Mouse (Mus musculus) heart, embryonic 12.5 days (tissue): ENCODE results near the gene Lrrc29. TPM values are rescaled to one million over a fixed set of nuclear protein-coding genes. Genes with fewer than 3 reads are reported as not detected.
A peak's percentile ranks its signal among the peaks of the same experiment; 100 is the strongest.

Experiments
- ATAC-seq: fragments of 200-750 bp; cut with Nextera tagmentation; 2 replicates; pipeline ENCODE4 v1.8.0; 2017; ENCODE audit warnings: moderate TSS enrichment, moderate library complexity; ENCODE audit not compliant: insufficient number of reproducible peaks, low FRiP score
- H3K27ac ChIP-seq: fragments of 300-500 bp; sonication (generic); 2 replicates; pipeline ENCODE4 v1.5.1; 2016; ENCODE audit warnings: mild to moderate bottlenecking, moderate library complexity; ENCODE audit not compliant: poor library complexity, severe bottlenecking
- H3K27me3 ChIP-seq: fragments of 300-500 bp; sonication (generic); replicated peaks from 2 replicates; pipeline ENCODE4 v1.6.1; 2016; ENCODE audit warnings: mild to moderate bottlenecking, moderate library complexity
- H3K36me3 ChIP-seq: fragments of 300-500 bp; sonication (generic); 2 replicates; pipeline ENCODE4 v1.6.1; 2016; ENCODE audit warnings: mild to moderate bottlenecking, moderate library complexity
- H3K4me1 ChIP-seq: fragments of 300-500 bp; sonication (generic); replicated peaks from 2 replicates; pipeline ENCODE4 v1.6.1; 2016; ENCODE audit warnings: mild to moderate bottlenecking
- H3K4me2 ChIP-seq: fragments of 300-500 bp; sonication (generic); 2 replicates; pipeline ENCODE4 v1.6.1; 2016; ENCODE audit warnings: mild to moderate bottlenecking, moderate library complexity
- H3K4me3 ChIP-seq: fragments of 300-500 bp; sonication (generic); 2 replicates; pipeline ENCODE4 v1.5.1; 2016; ENCODE audit warnings: mild to moderate bottlenecking
- H3K9ac ChIP-seq: fragments of 300-500 bp; sonication (generic); 2 replicates; pipeline ENCODE4 v1.6.1; 2016; ENCODE audit warnings: mild to moderate bottlenecking, moderate library complexity
- H3K9me3 ChIP-seq: fragments of 300-500 bp; sonication (generic); replicated peaks from 2 replicates; pipeline ENCODE4 v1.6.1; 2016; ENCODE audit warnings: mild to moderate bottlenecking, moderate library complexity
- WGBS: fragments of 180-500 bp; shearing (Covaris S2); methylation state at CpG from one replicate; pipeline ENCODE4 v1.1.7; 2016; 5-methylcytosine and 5-hydroxymethylcytosine counted together
- polyA plus RNA-seq: library from polyadenylated mRNA; unstranded; fragments of >200 nt; fragmentation: Nextera tagmentation; extraction: Ambion mirVana; gene quantifications from 2 replicates; pipeline ENCODE4 v1.2.1, GENCODE M21; 2016

Lrrc29 gene
- polyA plus RNA-seq, 1 experiment from 2014 or later: 1.3 TPM

DNA sequence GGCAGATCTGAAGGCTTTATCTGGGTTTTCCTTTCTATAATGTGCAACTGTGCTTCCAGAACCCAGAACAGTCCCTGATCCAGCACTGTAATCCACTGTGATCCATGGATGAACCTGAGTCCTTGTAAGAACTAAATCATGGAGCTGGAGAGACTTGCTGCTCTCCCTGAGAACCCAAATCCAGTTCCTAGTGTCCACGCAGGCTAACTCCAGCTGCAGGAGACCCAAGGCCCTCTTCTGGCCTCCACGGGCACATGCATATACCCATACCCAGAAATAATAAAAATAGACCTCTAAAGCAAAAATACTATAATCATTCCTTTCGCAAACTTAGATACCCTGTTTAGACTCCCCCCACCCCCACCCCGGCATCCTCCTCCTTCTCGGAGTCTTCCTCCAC, 37.8 kb downstream of the Lrrc29 start:
- Histone ChIP-seq H3K4me2 (no peak overlapping the region), H3K4me1 (peaks cover 20% of the 10 kb centered on the region), H3K27ac (no peak overlapping the region), H3K9me3 (no peaks in the 10 kb centered on the region), H3K4me3 (no peak overlapping the region), H3K9ac (no peak overlapping the region), H3K36me3 (peaks cover 6% of the 10 kb centered on the region; the same call in 1 of the 2 replicates), H3K27me3 (peaks cover 33% of the 10 kb centered on the region)
- no peak for ATAC-seq
- 88% methylated on average over 5 of the region's 5 CpGs for WGBS

DNA sequence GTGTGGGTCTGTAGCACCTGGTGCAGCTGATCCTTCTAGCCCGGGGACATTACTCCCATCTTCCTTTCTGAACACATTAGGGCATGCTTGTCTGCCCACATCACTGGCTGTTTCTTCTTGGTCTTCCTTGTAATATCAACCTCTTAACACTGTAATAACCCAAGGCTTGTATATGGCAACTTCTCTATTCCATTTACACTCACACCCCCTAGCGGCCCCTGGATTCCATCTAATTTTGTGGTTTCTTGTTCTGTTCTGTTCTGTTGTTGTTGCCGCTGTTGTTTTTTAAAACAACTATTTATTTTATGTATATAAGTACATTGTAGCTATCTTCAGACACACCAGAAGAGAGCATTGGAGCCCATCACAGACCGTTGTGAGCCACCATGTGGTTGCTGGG, 39.2 kb downstream of the Lrrc29 start:
- peaks cover 29% of the 10 kb centered on the region for H3K27me3 ChIP-seq
- H3K4me2 ChIP-seq: no peak overlapping the region
- WGBS: 81% methylated on average over 4 of the region's 4 CpGs
- peaks cover 8% of the 10 kb centered on the region; the same call in 1 of the 2 replicates for H3K36me3 ChIP-seq
- no peak for ATAC-seq
- H3K9me3 ChIP-seq: no peaks in the 10 kb centered on the region
- no peak overlapping the region for H3K4me3 ChIP-seq
- no peak overlapping the region for H3K9ac ChIP-seq
- no peak overlapping the region for H3K27ac ChIP-seq
- peaks cover 20% of the 10 kb centered on the region for H3K4me1 ChIP-seq

DNA sequence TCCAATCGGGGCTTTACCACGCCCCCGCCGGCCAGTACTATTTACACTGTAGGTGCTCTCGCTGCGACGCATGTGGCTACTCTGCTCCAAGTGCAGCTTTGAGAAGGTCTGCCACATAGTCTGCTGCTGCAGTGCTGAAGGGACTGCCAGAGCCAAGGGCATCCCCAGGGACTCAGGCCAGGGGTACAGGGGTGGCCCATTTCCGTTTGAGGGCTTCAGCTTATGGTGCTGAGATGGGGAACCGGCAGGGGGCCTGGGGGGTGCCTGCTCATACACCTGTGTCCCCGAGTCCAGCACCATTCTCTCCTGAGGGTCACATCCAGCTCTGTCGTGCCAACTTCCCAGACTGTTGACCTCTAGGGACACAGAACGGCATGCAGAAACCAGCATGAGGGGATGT, 40.6 kb downstream of the Lrrc29 start:
- Histone ChIP-seq H3K27me3 (peaks cover 33% of the 10 kb centered on the region), H3K4me3 (no peak overlapping the region), H3K9ac (no peak overlapping the region), H3K9me3 (no peaks in the 10 kb centered on the region), H3K27ac (no peak overlapping the region), H3K4me2 (no peak overlapping the region), H3K4me1 (peaks cover 16% of the 10 kb centered on the region), H3K36me3 (peaks cover 13% of the 10 kb centered on the region; the same call in 1 of the 2 replicates)
- WGBS: 48% methylated on average over 12 of the region's 12 CpGs
- ATAC-seq: no peak

DNA sequence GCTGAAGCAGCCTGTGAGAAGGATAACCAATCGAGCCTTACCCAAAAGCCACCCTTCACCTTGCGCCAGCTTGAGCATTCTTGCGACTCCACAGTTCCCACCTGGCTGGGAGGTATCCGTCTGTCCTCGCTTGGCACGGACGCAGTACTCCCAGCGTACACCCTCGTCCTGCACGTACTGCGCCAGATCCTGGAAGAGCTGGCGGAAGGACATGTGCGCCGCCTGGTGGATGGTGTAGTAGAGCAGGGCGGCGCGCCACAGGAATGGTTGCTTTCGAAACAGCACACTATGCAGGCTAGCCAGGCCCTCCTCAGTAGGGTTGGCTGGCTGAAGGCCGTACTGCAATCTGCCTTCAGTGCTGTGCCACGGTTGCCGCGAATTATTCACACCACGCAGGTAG, 43.0 kb downstream of the Lrrc29 start:
- Histone ChIP-seq H3K9ac (no peak overlapping the region), H3K4me3 (no peak overlapping the region), H3K9me3 (no peaks in the 10 kb centered on the region), H3K36me3 (peaks cover 13% of the 10 kb centered on the region; the same call in 1 of the 2 replicates), H3K27me3 (peaks cover 53% of the 10 kb centered on the region), H3K27ac (no peak overlapping the region), H3K4me2 (peak overlapping the region; percentile 4; the same call in 1 of the 2 replicates), H3K4me1 (peaks cover 14% of the 10 kb centered on the region)
- peak; percentile 54; the same call in 1 of the 2 replicates for ATAC-seq
- WGBS: 23% methylated on average over 23 of the region's 23 CpGs

DNA sequence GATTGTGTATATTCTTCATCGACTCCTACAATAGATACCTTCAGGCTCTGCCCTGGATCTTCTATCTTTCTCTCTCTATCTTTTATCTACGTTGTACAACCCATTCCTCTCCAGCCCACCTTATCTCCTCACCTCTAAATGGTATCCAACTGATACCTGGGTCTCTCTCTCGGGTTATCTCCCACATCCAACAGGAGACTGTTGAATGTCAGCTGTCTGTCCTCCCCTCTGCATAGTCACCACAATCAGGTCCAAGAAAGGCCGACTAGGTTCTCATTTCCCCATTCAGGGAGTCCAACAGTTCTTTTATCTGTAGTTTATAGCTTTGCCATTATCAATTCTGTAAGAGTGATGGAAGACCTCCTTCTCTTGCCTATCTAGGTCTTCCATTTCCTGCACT, 43.8 kb downstream of the Lrrc29 start:
- H3K36me3 ChIP-seq: peaks cover 13% of the 10 kb centered on the region; the same call in 1 of the 2 replicates
- WGBS: 59% methylated on average over 4 of the region's 4 CpGs
- no peak overlapping the region for H3K27ac ChIP-seq
- no peak overlapping the region for H3K4me3 ChIP-seq
- H3K9me3 ChIP-seq: no peaks in the 10 kb centered on the region
- H3K4me1 ChIP-seq: peaks cover 14% of the 10 kb centered on the region
- H3K27me3 ChIP-seq: peaks cover 61% of the 10 kb centered on the region
- H3K4me2 ChIP-seq: no peak overlapping the region
- H3K9ac ChIP-seq: no peak overlapping the region
- no peak for ATAC-seq

DNA sequence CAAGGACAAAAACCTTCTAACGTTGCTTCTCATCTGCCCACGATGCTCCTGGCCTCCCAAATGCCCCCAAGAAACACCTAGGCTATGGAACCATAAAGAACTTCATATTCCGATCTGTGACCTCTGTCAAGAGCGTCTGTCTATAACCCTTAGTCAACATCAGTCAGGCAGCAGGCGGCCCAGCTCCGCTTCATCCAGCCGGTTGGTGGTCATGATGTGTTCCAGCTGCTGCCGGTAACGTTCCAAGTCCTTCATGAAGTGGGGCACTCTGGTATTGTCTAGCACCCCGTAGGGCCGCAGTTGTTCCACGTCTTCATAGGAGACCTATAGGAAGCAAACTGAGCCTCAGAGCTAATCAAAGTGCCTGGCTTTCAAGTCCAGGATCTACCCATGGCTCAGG, 44.3 kb downstream of the Lrrc29 start:
- H3K9ac ChIP-seq: no peak overlapping the region
- peaks cover 14% of the 10 kb centered on the region for H3K4me1 ChIP-seq
- peaks cover 65% of the 10 kb centered on the region for H3K27me3 ChIP-seq
- WGBS: 82% methylated on average over 12 of the region's 12 CpGs
- H3K9me3 ChIP-seq: no peaks in the 10 kb centered on the region
- H3K27ac ChIP-seq: no peak overlapping the region
- no peak for ATAC-seq
- no peak overlapping the region for H3K4me2 ChIP-seq
- H3K4me3 ChIP-seq: no peak overlapping the region
- H3K36me3 ChIP-seq: peaks cover 13% of the 10 kb centered on the region; the same call in 1 of the 2 replicates

DNA sequence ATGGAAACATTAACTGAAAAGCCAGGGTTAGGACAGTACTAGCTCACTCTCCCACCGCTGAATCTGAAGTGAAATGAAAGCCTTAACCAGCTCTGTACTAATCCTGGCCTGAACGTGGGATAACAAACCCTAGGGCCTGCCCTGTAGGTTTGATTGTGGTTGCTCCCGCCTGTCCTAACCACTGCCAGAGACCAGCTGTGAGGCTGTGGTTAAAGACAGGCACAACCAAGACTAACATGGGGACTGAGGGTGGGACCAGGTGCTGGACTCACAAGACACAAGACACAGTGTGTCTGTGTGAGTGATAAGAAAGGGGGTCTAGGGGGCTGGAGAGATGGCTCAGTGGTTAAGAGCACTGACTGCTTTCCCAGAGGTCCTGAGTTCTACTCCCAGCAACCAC, 45.5 kb downstream of the Lrrc29 start:
- Histone ChIP-seq H3K4me1 (peaks cover 25% of the 10 kb centered on the region), H3K9me3 (no peaks in the 10 kb centered on the region), H3K27ac (no peak overlapping the region), H3K9ac (no peak overlapping the region), H3K27me3 (peaks cover 74% of the 10 kb centered on the region), H3K36me3 (peaks cover 13% of the 10 kb centered on the region; the same call in 1 of the 2 replicates), H3K4me3 (no peak overlapping the region), H3K4me2 (no peak overlapping the region)
- ATAC-seq: no peak
- 74% methylated on average over 3 of the region's 3 CpGs for whole genome bisulfite sequencing

DNA sequence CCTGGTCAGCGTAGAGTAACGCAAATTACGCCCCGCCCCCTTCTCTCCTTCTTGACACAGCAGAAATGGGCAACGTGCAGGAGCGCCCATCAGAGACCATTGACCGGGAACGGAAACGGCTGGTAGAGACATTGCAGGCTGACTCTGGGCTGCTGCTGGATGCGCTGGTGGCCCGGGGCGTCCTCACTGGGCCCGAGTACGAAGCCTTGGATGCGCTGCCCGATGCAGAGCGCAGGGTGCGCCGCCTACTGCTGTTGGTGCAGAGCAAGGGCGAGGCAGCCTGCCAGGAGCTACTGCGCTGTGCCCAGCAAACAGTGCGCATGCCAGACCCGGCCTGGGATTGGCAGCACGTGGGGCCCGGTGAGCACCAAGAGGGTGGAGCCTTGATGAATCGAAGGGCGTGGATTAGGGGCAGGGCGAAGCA, 47.2 kb downstream of the Lrrc29 start:
- no peak overlapping the region for H3K27ac ChIP-seq
- no peaks in the 10 kb centered on the region for H3K9me3 ChIP-seq
- peak overlapping the region; percentile 33 for H3K4me3 ChIP-seq
- H3K36me3 ChIP-seq: peaks cover 8% of the 10 kb centered on the region; the same call in 1 of the 2 replicates
- H3K9ac ChIP-seq: peak overlapping the region; percentile 42; the same call in 1 of the 2 replicates
- H3K4me1 ChIP-seq: peaks cover 29% of the 10 kb centered on the region
- peak; percentile 26 for ATAC-seq
- 3% methylated on average over 28 of the region's 28 CpGs for WGBS
- H3K4me2 ChIP-seq: peak overlapping the region; percentile 67
- H3K27me3 ChIP-seq: peaks cover 82% of the 10 kb centered on the region

DNA sequence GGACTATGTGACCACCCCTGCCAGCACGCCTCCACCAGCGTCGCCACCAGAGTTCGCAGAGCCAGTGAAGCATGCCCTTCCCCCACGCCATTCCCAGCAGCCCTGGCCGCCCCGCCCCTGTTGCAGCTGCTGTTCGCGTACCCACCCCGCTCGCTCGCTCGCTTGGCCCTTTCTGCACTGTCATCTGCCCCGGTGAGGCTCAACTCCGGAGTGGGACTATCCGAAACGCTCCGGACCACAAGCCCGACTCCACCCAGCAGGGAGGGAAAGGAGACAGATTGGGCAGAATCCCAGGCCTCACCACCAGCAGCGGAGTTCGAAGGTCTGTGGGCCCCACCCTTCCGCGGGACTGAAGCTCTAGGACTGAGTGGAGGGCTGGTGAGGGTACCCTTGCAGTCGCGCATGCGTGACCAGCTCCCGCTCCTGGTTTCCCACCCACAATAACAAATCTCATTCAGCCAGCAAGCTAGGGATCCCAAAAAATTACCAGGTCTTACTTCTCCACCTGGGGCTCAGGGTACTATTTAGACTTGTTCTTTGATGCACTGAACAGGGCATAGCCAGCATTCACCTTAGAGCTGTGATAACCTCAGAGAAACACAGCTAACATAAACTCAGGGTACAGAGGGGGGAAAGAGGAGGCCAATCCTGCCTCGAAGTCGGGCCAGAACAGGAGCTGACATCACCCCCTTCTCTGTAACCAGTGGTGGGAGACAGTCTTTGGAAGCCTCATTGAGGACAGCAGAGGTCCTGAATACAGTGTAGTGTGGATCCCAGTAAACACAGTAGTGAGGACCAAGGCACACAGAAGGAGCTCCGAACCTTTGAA, 49.6 kb downstream of the Lrrc29 start:
- Histone ChIP-seq H3K4me3 (peak overlapping the region; percentile 48), H3K9ac (peak overlapping the region; percentile 49), H3K9me3 (no peaks in the 10 kb centered on the region), H3K4me1 (peaks cover 29% of the 10 kb centered on the region), H3K4me2 (peak overlapping the region; percentile 80), H3K27ac (no peak overlapping the region), H3K36me3 (peaks cover 2% of the 10 kb centered on the region; the same call in 1 of the 2 replicates), H3K27me3 (peaks cover 94% of the 10 kb centered on the region)
- peak; percentile 52 for ATAC-seq
- 2% methylated on average over 30 of the region's 30 CpGs for WGBS

DNA sequence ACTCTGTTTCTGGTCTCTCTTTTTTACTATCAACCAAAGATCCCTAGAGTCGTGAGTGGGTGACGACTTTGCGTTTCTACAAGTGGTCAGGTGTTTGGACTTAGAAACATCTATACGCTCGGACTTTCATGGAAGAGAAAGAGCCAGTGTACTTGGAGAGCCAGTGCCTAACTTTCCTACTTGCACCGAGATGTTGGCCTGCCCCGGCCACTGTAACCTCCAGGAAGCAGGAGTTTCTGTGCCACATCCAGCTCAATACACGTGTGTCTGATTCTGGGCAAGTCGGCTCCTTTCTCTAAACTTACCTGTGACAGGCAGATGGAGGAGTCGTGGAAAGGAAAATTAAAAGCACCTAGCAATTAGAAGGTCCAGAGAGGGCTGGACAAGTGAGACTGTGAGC, 50.2 kb downstream of the Lrrc29 start, which contains the start of gene Nol3:
Gene Nol3, plus strand, starts transcription at position 301 of the 400 bp plus-strand sequence.
- Histone ChIP-seq H3K4me1 (peaks cover 30% of the 10 kb centered on the region), H3K9ac (peak within 1 kb of the TSS; percentile 49), H3K36me3 (no peaks in the 10 kb centered on the region), H3K9me3 (no peaks in the 10 kb centered on the region), H3K4me2 (peak within 1 kb of the TSS; percentile 80), H3K27ac (no peak within 1 kb of the TSS), H3K4me3 (peak within 1 kb of the TSS; percentile 48), H3K27me3 (peaks cover 97% of the 10 kb centered on the region)
- ATAC-seq: no peak
- 11% methylated on average over 10 of the region's 10 CpGs for WGBS

DNA sequence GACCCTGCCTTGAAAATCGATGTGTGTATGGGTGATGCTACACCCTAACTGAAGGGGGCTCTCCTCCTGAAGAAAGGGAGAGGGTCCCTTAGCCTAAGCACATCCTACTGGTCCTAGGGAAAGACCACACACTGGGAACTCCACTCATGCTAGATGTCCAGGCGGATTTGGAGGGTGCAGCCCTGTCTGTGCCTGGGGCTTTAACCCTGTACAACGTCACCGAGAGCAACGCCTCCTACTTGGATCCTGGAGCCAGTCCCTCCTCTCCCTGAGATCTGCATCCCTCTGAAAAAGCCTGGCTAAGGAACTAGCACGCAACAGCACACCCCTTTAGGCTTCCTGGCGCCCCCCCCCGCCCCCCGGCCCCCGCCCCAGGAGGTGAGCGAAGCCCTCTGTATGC, 50.7 kb downstream of the Lrrc29 start:
- Histone ChIP-seq H3K4me3 (peak overlapping the region; percentile 48), H3K9ac (peak overlapping the region; percentile 49; the same call in 1 of the 2 replicates), H3K4me2 (peak overlapping the region; percentile 80), H3K27ac (no peak overlapping the region), H3K27me3 (peaks cover 97% of the 10 kb centered on the region), H3K36me3 (no peaks in the 10 kb centered on the region), H3K4me1 (peaks cover 35% of the 10 kb centered on the region), H3K9me3 (no peaks in the 10 kb centered on the region)
- WGBS: 6% methylated on average over 11 of the region's 11 CpGs
- ATAC-seq: no peak
